In the genomic region with DNA sequence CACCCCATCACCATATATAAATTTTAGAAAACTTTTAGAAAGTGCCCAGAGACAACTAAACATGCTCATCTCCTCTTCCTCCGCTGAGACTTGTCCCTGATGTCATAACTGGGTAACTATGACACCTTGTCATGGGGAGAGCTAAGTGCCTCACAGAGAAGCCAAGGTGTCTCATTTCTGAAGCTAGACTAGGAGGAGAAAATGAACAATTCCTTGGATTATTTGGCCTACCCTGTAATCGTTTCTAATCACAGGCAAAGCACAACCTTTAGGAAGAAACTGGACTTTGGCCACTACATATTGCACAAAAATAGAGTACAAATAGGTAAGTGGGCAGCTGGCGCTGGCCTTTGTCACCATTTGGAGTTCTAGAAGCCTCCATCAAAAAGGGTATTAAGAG, we compare ENCODE assay signal across 8 mouse cellular contexts. TPM values are rescaled to one million over a fixed set of nuclear protein-coding genes. Genes with fewer than 3 reads are reported as not detected.
DNase-seq lines count a peak whose midpoint lies in the region; ATAC-seq lines count a peak whose summit lies in the region.

Gene Dusp3 (minus strand): TSS at position 101 of the 400 bp plus-strand sequence.

- ATAC-seq in limb, embryonic 11.5 days (ENCODE audit: insufficient number of reproducible peaks, low FRiP score, low TSS enrichment, low read depth) = no peak
- ATAC-seq in limb, embryonic 15.5 days (ENCODE audit: insufficient number of reproducible peaks, low FRiP score, low TSS enrichment, low read depth) = no peak
- no peak for ATAC-seq in CD4-positive, CD25-positive, alpha-beta regulatory T cell, adult 4 months
- ATAC-seq in cerebellum, adult (ENCODE audit: insufficient number of reproducible peaks, low FRiP score, low TSS enrichment) = no peak

- H3K4me3 ChIP-seq in limb, embryonic 11.5 days (ENCODE audit: low read depth, low read length) = no peak within 1 kb of the TSS
- H3K4me3 ChIP-seq in limb, embryonic 10.5 days = no peak within 1 kb of the TSS
- no peak within 1 kb of the TSS for H3K4me3 ChIP-seq in embryonic facial prominence, embryonic 10.5 days
- H3K4me3 ChIP-seq in limb, embryonic 15.5 days = no peak within 1 kb of the TSS

- H3K9me3 ChIP-seq in limb, embryonic 11.5 days (ENCODE audit: control insufficient read depth, low read length) = no peaks in the 10 kb centered on the region
- H3K9me3 ChIP-seq in limb, embryonic 10.5 days (replicated peaks) = no peaks in the 10 kb centered on the region
- H3K9me3 ChIP-seq in embryonic facial prominence, embryonic 10.5 days = no peaks in the 10 kb centered on the region
- H3K9me3 ChIP-seq in limb, embryonic 15.5 days = no peaks in the 10 kb centered on the region

- no peak within 1 kb of the TSS for H3K4me2 ChIP-seq in limb, embryonic 11.5 days (ENCODE audit: low read depth, severe bottlenecking)
- no peak within 1 kb of the TSS; the same call in 1 of the 2 replicates for H3K4me2 ChIP-seq in limb, embryonic 15.5 days

- no peak for DNase-seq in limb, embryonic 11.5 days (ENCODE audit: low spot score)
- DNase-seq in limb, embryonic 10.5 days (ENCODE audit: low spot score) = no peak
- no peak for DNase-seq in embryonic facial prominence, embryonic 10.5 days (ENCODE audit: low spot score)
- DNase-seq in heart, postnatal 14 days = no peak
- no peak for DNase-seq in right cerebral cortex, postnatal 36 days (ENCODE audit: low spot score in 2 of 2)

- 88% methylated on average over 3 of the region's 3 CpGs for WGBS in limb, embryonic 11.5 days
- WGBS in limb, embryonic 10.5 days = 90% methylated on average over 3 of the region's 3 CpGs
- WGBS in embryonic facial prominence, embryonic 10.5 days = 83% methylated on average over 3 of the region's 3 CpGs
- 87% methylated on average over 3 of the region's 3 CpGs for whole genome bisulfite sequencing in limb, embryonic 15.5 days

- no peaks in the 10 kb centered on the region for H3K36me3 ChIP-seq in limb, embryonic 11.5 days (ENCODE audit: control insufficient read depth, insufficient read depth, low read length)
- no peaks in the 10 kb centered on the region for H3K36me3 ChIP-seq in limb, embryonic 10.5 days
- H3K36me3 ChIP-seq in embryonic facial prominence, embryonic 10.5 days (replicated peaks) = no peaks in the 10 kb centered on the region
- no peaks in the 10 kb centered on the region for H3K36me3 ChIP-seq in limb, embryonic 15.5 days

- H3K27me3 ChIP-seq in limb, embryonic 11.5 days (ENCODE audit: control insufficient read depth, insufficient read depth, low read length) = no peaks in the 10 kb centered on the region
- H3K27me3 ChIP-seq in limb, embryonic 10.5 days (ENCODE audit: low read depth, poor library complexity, severe bottlenecking) = peaks cover 40% of the 10 kb centered on the region
- peaks cover 45% of the 10 kb centered on the region for H3K27me3 ChIP-seq in embryonic facial prominence, embryonic 10.5 days (replicated peaks; ENCODE audit: low read depth, poor library complexity, severe bottlenecking)
- peaks cover 3% of the 10 kb centered on the region; the same call in 1 of the 2 replicates for H3K27me3 ChIP-seq in limb, embryonic 15.5 days

- no peak within 1 kb of the TSS for H3K9ac ChIP-seq in limb, embryonic 11.5 days (ENCODE audit: low read length)
- no peak within 1 kb of the TSS for H3K9ac ChIP-seq in limb, embryonic 15.5 days

- no peak within 1 kb of the TSS for H3K27ac ChIP-seq in limb, embryonic 11.5 days (replicated peaks; ENCODE audit: low read depth, low read length)
- H3K27ac ChIP-seq in limb, embryonic 10.5 days = no peak within 1 kb of the TSS
- H3K27ac ChIP-seq in embryonic facial prominence, embryonic 10.5 days (replicated peaks) = no peak within 1 kb of the TSS
- H3K27ac ChIP-seq in limb, embryonic 15.5 days = no peak within 1 kb of the TSS

- H3K4me1 ChIP-seq in limb, embryonic 11.5 days (ENCODE audit: control insufficient read depth, insufficient read depth, low read length) = peaks cover 12% of the 10 kb centered on the region
- peaks cover 31% of the 10 kb centered on the region for H3K4me1 ChIP-seq in limb, embryonic 10.5 days
- H3K4me1 ChIP-seq in embryonic facial prominence, embryonic 10.5 days = peaks cover 34% of the 10 kb centered on the region
- peaks cover 28% of the 10 kb centered on the region for H3K4me1 ChIP-seq in limb, embryonic 15.5 days

- intact Hi-C loops in heart, postnatal 14 days (cut with DNase I) = loop anchor here (1.0 to 5.0 kb wide), 4 partner anchors 22 to 150 kb away; no protein-coding TSS in a partner anchor

RNA-seq across cellular contexts. Expression of gene Dusp3, which starts in this region (rescaled TPM):
- polyA plus RNA-seq in limb, embryonic 11.5 days (2014; fragmentation: Nextera tagmentation; extraction: Ambion mirVana) = 9.8 and 11.3 TPM in 2 replicates
- polyA plus RNA-seq in limb, embryonic 10.5 days (2016; fragmentation: Nextera tagmentation; extraction: Ambion mirVana) = 9.2 TPM in 2 replicates
- 11.0 and 11.7 TPM in 2 replicates for polyA plus RNA-seq in embryonic facial prominence, embryonic 10.5 days (2016; fragmentation: Nextera tagmentation; extraction: Ambion mirVana)
- total RNA-seq in heart, postnatal 14 days (2021) = 100 to 1,000 TPM; 130 to 137 TPM
- polyA plus RNA-seq in limb, embryonic 15.5 days (2015; fragmentation: Nextera tagmentation; extraction: Ambion mirVana) = 26.9 and 37.0 TPM in 2 replicates
- polyA plus RNA-seq in CD4-positive, CD25-positive, alpha-beta regulatory T cell, adult 4 months (2017; shearing (Covaris generic)) = 1 to 10 TPM; 1.6 to 1.7 TPM
